In genomic region chrX:110279492-110280213, GRCm38 (mm10) we compare ENCODE assay signal across 21 mouse cellular contexts.
DNase-seq lines count a peak whose midpoint lies in the region; ATAC-seq and TF ChIP-seq lines count a peak whose summit lies in the region.
"Had no signal": no experiment of that assay in that cellular context is flagged by ENCODE, and none has a peak within 500 bp of the region (broad histone marks: within the 10 kb centered on the region; RNA-seq: fewer than 3 reads in every experiment).

No protein-coding gene starts in this region.

- TF ChIP-seq CTCF in hindbrain, postnatal 0 days (IDR thresholded peaks at IDR 0.05; ENCODE audit: low read depth) = no peak
- no peak for TF ChIP-seq CTCF in MEL (IDR thresholded peaks at IDR 0.05 in 2 of 3, conservative IDR thresholded peaks at IDR 0.05 in 1 of 3; ENCODE audit: control insufficient read depth in 1 of 3, insufficient read depth in 1 of 3, low read depth in 2 of 3, low read length in 3 of 3, poor library complexity in 1 of 3, severe bottlenecking in 1 of 3)

- H3K4me2 ChIP-seq in forebrain, embryonic 14.5 days (ENCODE audit: low read length) = no peak overlapping the region
- no peak overlapping the region for H3K4me2 ChIP-seq in forebrain, embryonic 12.5 days
- H3K4me2 ChIP-seq in hindbrain, postnatal 0 days (ENCODE audit: low read depth, low read length) = no peak overlapping the region
- H3K4me2 ChIP-seq in hindbrain, embryonic 14.5 days (replicated peaks) = no peak overlapping the region
- H3K4me2 ChIP-seq: embryonic facial prominence, embryonic 13.5 days; hindbrain, embryonic 12.5 days had no signal

- H3K9ac ChIP-seq in forebrain, embryonic 14.5 days (ENCODE audit: low read length) = no peak overlapping the region
- no peak overlapping the region for H3K9ac ChIP-seq in forebrain, embryonic 12.5 days
- no peak overlapping the region for H3K9ac ChIP-seq in hindbrain, postnatal 0 days (replicated peaks; ENCODE audit: low read length)
- H3K9ac ChIP-seq in hindbrain, embryonic 14.5 days = no peak overlapping the region
- H3K9ac ChIP-seq in MEL (ENCODE audit: control insufficient read depth, low read depth, low read length, poor library complexity, severe bottlenecking) = peak overlapping the region; percentile 98
- H3K9ac ChIP-seq: embryonic facial prominence, embryonic 13.5 days; hindbrain, embryonic 12.5 days had no signal

- peak; percentile 5 for DNase-seq in forebrain, embryonic 14.5 days (ENCODE audit: low spot score)
- DNase-seq in hindbrain, postnatal 0 days (ENCODE audit: low spot score) = peak; percentile 14
- DNase-seq in hindbrain, embryonic 14.5 days (ENCODE audit: low spot score) = no peak
- DNase-seq in MEL (ENCODE audit: low read depth, low spot score) = peak; percentile 72
- peak; percentile 4 for DNase-seq in brain, embryonic 18.5 days (ENCODE audit: low read depth, low spot score)
- DNase-seq in kidney, adult 11 months = no peak
- DNase-seq: adrenal gland, postnatal 14 days; cerebellum, adult 11-12 months; cerebellum, adult 9-10 months; cerebellum, postnatal 36 days; gastrocnemius, postnatal 10 days; heart, adult 18-20 months; heart, postnatal 10 days; heart, postnatal 4 days had no signal

- peaks cover 32% of the 10 kb centered on the region for H3K79me2 ChIP-seq in MEL (ENCODE audit: control insufficient read depth, insufficient read depth, low read length, poor library complexity)

- no peaks in the 10 kb centered on the region for H3K27me3 ChIP-seq in forebrain, embryonic 14.5 days (replicated peaks; ENCODE audit: control insufficient read depth, insufficient read depth, low read length)
- H3K27me3 ChIP-seq in forebrain, embryonic 12.5 days = no peaks in the 10 kb centered on the region
- no peaks in the 10 kb centered on the region for H3K27me3 ChIP-seq in hindbrain, postnatal 0 days (ENCODE audit: insufficient read depth, low read length)
- no peaks in the 10 kb centered on the region for H3K27me3 ChIP-seq in hindbrain, embryonic 14.5 days (ENCODE audit: control insufficient read depth, insufficient read depth, low read length)
- H3K27me3 ChIP-seq in MEL (ENCODE audit: control insufficient read depth in 1 of 2, insufficient read depth in 2 of 2, low read length in 2 of 2) = no peaks in the 10 kb centered on the region
- H3K27me3 ChIP-seq: embryonic facial prominence, embryonic 13.5 days; hindbrain, embryonic 12.5 days; Patski had no signal

- TF ChIP-seq RAD21 in MEL (IDR thresholded peaks at IDR 0.05; ENCODE audit: low read depth, low read length) = no peak

- H3K4me1 ChIP-seq in forebrain, embryonic 14.5 days (ENCODE audit: control insufficient read depth, insufficient read depth, low read length) = no peaks in the 10 kb centered on the region
- H3K4me1 ChIP-seq in forebrain, embryonic 12.5 days = no peaks in the 10 kb centered on the region
- H3K4me1 ChIP-seq in hindbrain, postnatal 0 days (ENCODE audit: insufficient read depth, low read length) = no peaks in the 10 kb centered on the region
- H3K4me1 ChIP-seq in hindbrain, embryonic 14.5 days (replicated peaks; ENCODE audit: control insufficient read depth, insufficient read depth, low read length) = no peaks in the 10 kb centered on the region
- peaks cover 22 to 52% of the 10 kb centered on the region in 2 experiments for H3K4me1 ChIP-seq in MEL (ENCODE audit: control insufficient read depth in 1 of 2, insufficient read depth in 2 of 2, low read length in 2 of 2)
- H3K4me1 ChIP-seq: embryonic facial prominence, embryonic 13.5 days; heart, embryonic 10.5 days; hindbrain, embryonic 12.5 days had no signal

- TF ChIP-seq POLR2A in MEL (IDR thresholded peaks at IDR 0.05; ENCODE audit: control insufficient read depth in 1 of 2, insufficient read depth in 1 of 2, low read depth in 1 of 2, low read length in 2 of 2, poor library complexity in 1 of 2) = no peak; a peak in 1 of 4 replicates

- no peaks in the 10 kb centered on the region for H3K36me3 ChIP-seq in forebrain, embryonic 14.5 days (ENCODE audit: control insufficient read depth, insufficient read depth, low read length)
- H3K36me3 ChIP-seq in forebrain, embryonic 12.5 days (replicated peaks) = no peaks in the 10 kb centered on the region
- no peaks in the 10 kb centered on the region for H3K36me3 ChIP-seq in hindbrain, postnatal 0 days (ENCODE audit: insufficient read depth, low read length)
- H3K36me3 ChIP-seq in hindbrain, embryonic 14.5 days (replicated peaks; ENCODE audit: control insufficient read depth, insufficient read depth) = no peaks in the 10 kb centered on the region
- H3K36me3 ChIP-seq in MEL (ENCODE audit: control insufficient read depth in 1 of 2, insufficient read depth in 2 of 2, low read length in 2 of 2) = peaks cover 0 to 66% of the 10 kb centered on the region in 2 experiments; a peak in 3 of 4 replicates
- H3K36me3 ChIP-seq: embryonic facial prominence, embryonic 13.5 days; heart, embryonic 10.5 days; hindbrain, embryonic 12.5 days had no signal

- no peaks in the 10 kb centered on the region for H3K9me3 ChIP-seq in forebrain, embryonic 14.5 days (replicated peaks; ENCODE audit: control insufficient read depth, low read length)
- no peaks in the 10 kb centered on the region for H3K9me3 ChIP-seq in forebrain, embryonic 12.5 days
- H3K9me3 ChIP-seq in hindbrain, postnatal 0 days (ENCODE audit: low read length) = no peaks in the 10 kb centered on the region
- no peaks in the 10 kb centered on the region for H3K9me3 ChIP-seq in hindbrain, embryonic 14.5 days (ENCODE audit: control insufficient read depth, low read length)
- H3K9me3 ChIP-seq in MEL (replicated peaks; ENCODE audit: insufficient read depth, low read length) = no peaks in the 10 kb centered on the region
- H3K9me3 ChIP-seq: embryonic facial prominence, embryonic 13.5 days; heart, embryonic 10.5 days; hindbrain, embryonic 12.5 days had no signal

- no peak overlapping the region for H3K4me3 ChIP-seq in forebrain, embryonic 14.5 days (ENCODE audit: low read depth, low read length)
- H3K4me3 ChIP-seq in forebrain, embryonic 12.5 days (replicated peaks) = no peak overlapping the region
- H3K4me3 ChIP-seq in hindbrain, postnatal 0 days (ENCODE audit: low read length) = no peak overlapping the region
- no peak overlapping the region for H3K4me3 ChIP-seq in hindbrain, embryonic 14.5 days (replicated peaks; ENCODE audit: low read length)
- peak overlapping the region; percentile 77 to 93 for H3K4me3 ChIP-seq in MEL (ENCODE audit: control insufficient read depth in 1 of 2, insufficient read depth in 1 of 2, low read depth in 2 of 2, low read length in 2 of 2)
- H3K4me3 ChIP-seq: embryonic facial prominence, embryonic 13.5 days; heart, embryonic 10.5 days; hindbrain, embryonic 12.5 days had no signal

- WGBS in forebrain, embryonic 14.5 days = 85% methylated on average over 14 of the region's 14 CpGs
- WGBS in forebrain, embryonic 12.5 days = 90% methylated on average over 14 of the region's 14 CpGs
- 73% methylated on average over 14 of the region's 14 CpGs for WGBS in hindbrain, postnatal 0 days
- WGBS in hindbrain, embryonic 14.5 days = 88% methylated on average over 14 of the region's 14 CpGs

- ATAC-seq in forebrain, embryonic 14.5 days = no peak
- ATAC-seq in forebrain, embryonic 12.5 days (ENCODE audit: low FRiP score) = no peak
- no peak for ATAC-seq in hindbrain, postnatal 0 days
- ATAC-seq in hindbrain, embryonic 14.5 days (ENCODE audit: low FRiP score) = no peak
- ATAC-seq: activated CD4-positive, CD25-positive, alpha-beta regulatory T cell, adult 4 months; intestine, embryonic 16.5 days; Patski had no signal

- H3K27ac ChIP-seq in forebrain, embryonic 14.5 days (ENCODE audit: low read depth, low read length) = no peak overlapping the region
- H3K27ac ChIP-seq in forebrain, embryonic 12.5 days = no peak overlapping the region
- H3K27ac ChIP-seq in hindbrain, postnatal 0 days = no peak overlapping the region
- no peak overlapping the region for H3K27ac ChIP-seq in hindbrain, embryonic 14.5 days
- H3K27ac ChIP-seq in MEL (ENCODE audit: control insufficient read depth, low read depth, low read length) = peak overlapping the region; percentile 96
- H3K27ac ChIP-seq: embryonic facial prominence, embryonic 13.5 days; heart, embryonic 10.5 days; hindbrain, embryonic 12.5 days had no signal

- peak in 1 of 2 experiments; percentile 10; a peak in 1 of 4 replicates for TF ChIP-seq EP300 in MEL (IDR thresholded peaks at IDR 0.05; ENCODE audit: low read depth in 1 of 2, low read length in 2 of 2)

TF ChIP-seq in MEL, 35 proteins besides CTCF, POLR2A, EP300 and RAD21 (continues in another document):
- TF ChIP-seq JUND (IDR thresholded peaks at IDR 0.05; ENCODE audit: low read depth, low read length) (no peak), ETS1 (IDR thresholded peaks at IDR 0.05; ENCODE audit: low read depth, low read length) (peak; percentile 65), ZMIZ1 (IDR thresholded peaks at IDR 0.05; ENCODE audit: low read depth, low read length) (peak; percentile 58; the same call in 1 of the 2 replicates), GABPA (IDR thresholded peaks at IDR 0.05; ENCODE audit: low read depth, low read length) (no peak), MYC (IDR thresholded peaks at IDR 0.05; ENCODE audit: low read depth, low read length) (no peak), GATA1 (IDR thresholded peaks at IDR 0.05; ENCODE audit: low read depth, low read length) (peak; percentile 54; the same call in 1 of the 2 replicates), MAZ (IDR thresholded peaks at IDR 0.05; ENCODE audit: low read depth, low read length) (peak; percentile 38; the same call in 1 of the 2 replicates), USF1 (IDR thresholded peaks at IDR 0.05; ENCODE audit: low read depth, low read length) (no peak), SIN3A (IDR thresholded peaks at IDR 0.05; ENCODE audit: low read length) (no peak; the same call in 1 of the 2 replicates), UBTF (IDR thresholded peaks at IDR 0.05; ENCODE audit: borderline replicate concordance, insufficient read depth, low read depth, low read length) (no peak), E2F4 (IDR thresholded peaks at IDR 0.05; ENCODE audit: borderline replicate concordance, low read depth, low read length) (peak; percentile 65; the same call in 1 of the 2 replicates), MYB (IDR thresholded peaks at IDR 0.05; ENCODE audit: low read depth, low read length) (0 out of 2 replicates have a peak, but pooled peaks have one; percentile 41), SMC3 (IDR thresholded peaks at IDR 0.05; ENCODE audit: low read depth, low read length) (no peak), NELFE (IDR thresholded peaks at IDR 0.05; ENCODE audit: low read depth, low read length) (peak; percentile 25; the same call in 1 of the 2 replicates), CHD2 (IDR thresholded peaks at IDR 0.05; ENCODE audit: low read length) (no peak), POLR2AphosphoS2 (IDR thresholded peaks at IDR 0.05; ENCODE audit: low read length) (no peak; the same call in 1 of the 2 replicates), USF2 (IDR thresholded peaks at IDR 0.05; ENCODE audit: borderline replicate concordance in 1 of 2, insufficient read depth in 1 of 2, low read depth in 1 of 2, low read length in 2 of 2) (no peak), TCF12 (IDR thresholded peaks at IDR 0.05; ENCODE audit: low read depth, low read length) (0 out of 2 replicates have a peak, but pooled peaks have one; percentile 3)

Comparison
In these comparisons a context has a peak if more than half of its experiments do, and no peak if none do; other contexts are left out.
1. DNase-seq: peak in forebrain, embryonic 14.5 days (single experiment), hindbrain, postnatal 0 days (single experiment), MEL (single experiment) and brain, embryonic 18.5 days (single experiment); none in hindbrain, embryonic 14.5 days (single experiment) and kidney, adult 11 months (single experiment).
2. H3K4me3 ChIP-seq: peak in MEL (2 of 2); none in forebrain, embryonic 14.5 days (single experiment), forebrain, embryonic 12.5 days (single experiment), hindbrain, postnatal 0 days (single experiment) and hindbrain, embryonic 14.5 days (single experiment).